Mouse (Mus musculus) mouse trophoblast stem cell (cell line): Measurements from ENCODE around the gene Zmat5.
"Not testable (repeated sequence)": the region's sequence is repeated elsewhere in the genome, so short reads cannot be mapped to it uniquely, and the experiment has no call there.

Experiments
- in situ Hi-C, 2 experiments: fragments of 300-500 bp; cut with MseI, MboI; formaldehyde crosslinking; loops; 2 replicates in 1 of 2; 3 replicates in 1 of 2; pipeline ENCODE4 v1.15.1; 2025

Zmat5 gene

DNA sequence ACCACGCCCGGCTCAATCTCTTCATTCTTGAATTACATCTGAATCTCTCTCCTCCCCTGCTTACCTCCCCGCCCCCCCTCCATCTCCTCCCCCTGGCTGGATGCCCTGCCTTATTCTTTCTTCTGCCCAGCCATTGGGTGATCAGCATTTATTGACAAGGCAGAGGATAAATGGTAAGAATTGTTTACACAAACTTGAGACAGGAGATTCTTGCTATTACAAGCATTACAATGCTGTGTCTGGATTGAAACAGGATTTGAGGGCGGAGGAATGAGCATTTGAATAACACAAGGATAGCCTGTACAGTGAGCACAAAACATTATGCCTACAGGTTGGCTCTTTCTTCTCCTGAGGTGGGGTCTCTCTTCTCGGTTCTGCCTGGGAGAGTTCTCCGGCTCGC, 14.1 kb upstream of the Zmat5 start:
- in situ Hi-C loops = no loop called here

DNA sequence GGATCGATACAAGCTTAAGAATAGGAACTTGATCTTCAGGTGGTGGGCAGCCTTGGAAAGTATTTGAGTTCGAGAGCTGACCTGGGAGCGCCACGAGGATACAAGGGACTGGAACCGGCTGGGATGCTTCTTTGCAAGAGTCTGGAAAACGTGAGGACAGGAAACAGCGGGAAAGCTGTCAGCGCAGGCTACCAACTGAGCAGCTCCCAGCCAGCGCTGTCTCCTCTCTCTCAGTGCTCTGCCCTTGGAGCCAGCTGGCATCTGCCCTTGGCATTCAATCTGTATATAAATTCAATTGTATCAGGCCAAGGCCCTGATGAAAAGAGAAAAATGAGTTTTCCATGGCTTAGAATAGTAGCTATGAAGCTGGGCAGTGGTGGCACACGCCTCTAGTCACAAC, 13.3 kb upstream of the Zmat5 start:
- in situ Hi-C loops = no loop called here

DNA sequence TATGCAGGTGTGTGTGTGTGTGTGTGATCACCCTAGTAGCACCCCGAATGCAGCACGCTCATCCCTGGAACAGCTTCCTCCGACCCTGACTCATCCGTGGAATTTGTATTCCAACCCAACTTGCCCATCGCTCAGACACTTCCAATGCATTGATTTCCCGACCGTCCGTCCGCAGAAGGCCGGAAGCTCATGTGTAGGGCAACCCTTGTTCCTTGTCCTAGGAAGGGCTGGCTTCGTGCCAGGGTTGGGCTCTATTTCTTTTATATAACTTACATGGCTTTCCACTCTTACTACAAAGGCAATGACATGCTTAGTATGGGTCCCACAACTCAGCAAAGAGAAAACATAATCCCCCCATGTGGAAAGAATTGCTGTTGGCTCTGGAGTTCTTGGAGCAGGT, 12.3 kb upstream of the Zmat5 start:
- in situ Hi-C loops = no loop called here

GRCm38 (mm10) chr11:4697043-4697983, 7.2 kb upstream of the Zmat5 start:
- in situ Hi-C loops = no loop called here

DNA sequence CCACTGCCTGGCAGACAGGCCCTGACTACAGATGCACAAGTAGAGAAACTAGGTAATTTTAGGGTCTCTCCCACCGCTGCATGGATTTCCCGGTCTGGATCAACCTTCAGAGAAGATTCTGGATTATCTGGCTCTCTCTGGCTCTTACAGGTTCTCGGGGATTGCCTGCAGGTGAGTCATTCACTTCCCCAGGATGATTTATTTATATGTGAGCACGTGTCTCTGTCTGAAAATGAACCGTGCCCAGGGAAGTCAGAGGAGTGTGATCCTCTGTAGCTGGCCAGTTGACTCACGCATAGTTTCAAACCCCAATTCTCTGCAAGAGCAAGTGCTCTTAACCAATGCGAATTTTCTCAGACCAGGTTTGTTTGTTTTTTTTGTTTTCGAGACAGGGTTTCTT, 3.8 kb upstream of the Zmat5 start:
- in situ Hi-C loops = no loop called here

GRCm38 (mm10) chr11:4703688-4704071, 798 bp upstream of the Zmat5 start:
- in situ Hi-C loops = no loop called here

- in situ Hi-C loops = no loop called here
Observed at GRCm38 (mm10) chr11:4705178-4705577, 700 bp downstream of the Zmat5 start.

DNA sequence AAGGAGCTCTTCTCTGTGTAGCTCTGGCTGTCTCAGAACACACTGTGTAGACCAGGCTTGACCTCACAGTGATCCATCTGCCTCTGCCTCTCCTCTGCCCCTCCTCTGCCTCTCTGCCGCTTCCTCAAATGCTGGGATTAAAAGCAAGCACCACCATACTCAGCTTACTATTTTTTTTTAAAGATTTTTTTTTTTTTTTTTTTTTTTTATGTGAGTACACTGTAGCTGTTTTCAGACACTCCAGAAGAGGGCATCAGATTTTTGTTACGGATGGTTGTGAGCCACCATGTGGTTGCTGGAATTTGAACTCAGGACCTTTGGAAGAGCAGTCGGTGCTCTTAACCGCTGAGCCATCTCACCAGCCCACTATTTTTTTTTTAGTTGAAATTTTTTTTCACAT, 5.7 kb downstream of the Zmat5 start:
- in situ Hi-C loops = not testable (repeated sequence)

- in situ Hi-C loops = no loop called here
Observed at GRCm38 (mm10) chr11:4712822-4713221, 8.3 kb downstream of the Zmat5 start.

- in situ Hi-C loops = no loop called here
Observed at GRCm38 (mm10) chr11:4714727-4715126, 10.2 kb downstream of the Zmat5 start.

DNA sequence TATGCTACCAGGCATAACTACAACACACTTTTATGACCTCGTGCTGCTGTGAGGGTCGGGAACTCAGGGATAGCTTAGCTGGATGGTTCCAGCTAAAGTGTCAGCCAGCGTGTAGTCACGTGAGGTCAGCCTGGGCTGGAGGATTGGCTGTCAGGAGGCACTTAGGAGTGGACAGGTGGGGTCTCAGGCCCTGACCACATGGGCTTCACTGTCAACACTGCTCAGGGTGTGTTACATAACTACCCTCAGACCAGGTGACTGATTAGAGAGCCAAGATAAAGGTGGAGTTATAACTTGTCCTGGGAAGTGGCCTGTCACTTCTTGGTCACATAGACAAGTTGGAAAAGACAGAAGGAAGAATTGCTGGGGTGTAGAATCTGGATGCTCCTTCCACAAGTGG, 11.1 kb downstream of the Zmat5 start:
- in situ Hi-C loops = no loop called here

GRCm38 (mm10) chr11:4716530-4717236, 12.2 kb downstream of the Zmat5 start:
- in situ Hi-C loops = no loop called here

DNA sequence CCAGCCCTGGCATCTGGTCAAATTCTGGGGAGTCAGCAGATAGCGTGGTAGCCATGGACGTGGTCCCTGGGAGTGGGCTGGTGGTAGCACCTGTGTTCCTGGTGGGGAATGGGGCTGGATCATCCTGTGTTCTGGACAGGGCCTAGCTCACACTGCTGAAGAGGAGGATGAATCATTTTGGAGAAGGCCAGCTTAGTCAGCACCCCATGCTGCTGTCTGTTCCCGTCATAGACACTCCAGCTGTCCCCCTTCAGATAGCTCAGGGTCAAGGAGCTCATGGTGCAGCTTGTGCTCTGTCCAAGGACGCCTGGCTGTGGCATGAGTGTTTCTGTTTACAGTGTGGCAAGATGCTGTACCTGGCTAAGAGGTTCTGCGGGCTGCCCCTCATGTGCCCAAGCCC, 14.1 kb downstream of the Zmat5 start:
- in situ Hi-C loops = no loop called here

- in situ Hi-C loops = no loop called here
Observed at GRCm38 (mm10) chr11:4719961-4720360, 15.5 kb downstream of the Zmat5 start.

DNA sequence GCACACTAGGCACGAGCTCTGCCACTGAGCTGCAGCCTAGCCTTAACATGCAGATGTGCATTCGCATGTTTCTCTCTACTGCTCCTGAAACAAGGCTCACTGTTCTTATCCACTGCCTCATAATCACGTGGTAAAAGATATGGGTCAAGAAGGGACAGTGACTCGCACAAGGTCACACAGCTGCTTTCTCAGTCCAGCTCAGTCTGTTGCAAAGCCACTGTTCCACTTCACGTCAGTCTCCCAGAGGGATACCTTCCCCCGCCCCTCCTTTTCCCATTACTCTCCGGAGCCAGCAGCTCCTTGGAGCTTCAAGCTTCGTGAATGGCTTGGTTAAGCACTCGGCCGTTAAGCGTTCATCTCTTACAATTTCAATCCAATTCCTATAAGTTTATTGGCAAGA, 15.9 kb downstream of the Zmat5 start:
- in situ Hi-C loops = no loop called here

DNA sequence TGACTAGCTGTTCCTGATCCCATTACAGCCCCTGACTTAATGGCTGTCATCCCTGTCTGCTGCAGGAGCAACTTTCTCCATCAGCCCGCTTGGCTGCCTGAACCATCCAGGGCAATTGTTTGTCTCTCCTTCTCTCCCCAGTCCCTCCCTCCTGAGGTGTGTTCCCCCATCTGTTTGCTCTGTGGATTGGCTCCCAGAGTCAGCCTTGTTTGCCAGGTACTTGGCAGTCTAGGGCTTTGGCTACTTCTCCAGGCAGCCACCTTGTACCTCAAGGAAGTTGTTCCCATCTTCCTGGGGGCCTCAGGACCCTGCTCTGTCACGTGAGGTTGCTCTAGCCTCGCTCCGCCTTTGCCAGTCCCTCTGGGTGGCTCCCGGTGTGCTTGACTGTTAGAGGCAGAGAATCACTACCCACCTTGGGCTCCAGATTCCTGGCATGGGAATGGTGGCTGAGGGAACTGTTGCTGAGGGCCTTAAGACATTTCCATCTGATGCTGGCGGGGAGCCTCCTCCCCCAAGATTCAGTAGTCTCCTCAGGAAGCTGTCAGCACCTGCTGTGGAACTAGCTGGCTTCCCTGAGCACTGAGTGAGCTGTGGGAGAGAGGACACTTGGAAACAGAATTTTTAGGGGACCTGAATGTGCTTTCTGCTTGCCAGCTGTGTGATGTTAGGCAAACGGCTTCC, 16.6 kb downstream of the Zmat5 start:
- in situ Hi-C loops = no loop called here

- in situ Hi-C loops = no loop called here
Observed at GRCm38 (mm10) chr11:4721728-4722127, 17.2 kb downstream of the Zmat5 start.

DNA sequence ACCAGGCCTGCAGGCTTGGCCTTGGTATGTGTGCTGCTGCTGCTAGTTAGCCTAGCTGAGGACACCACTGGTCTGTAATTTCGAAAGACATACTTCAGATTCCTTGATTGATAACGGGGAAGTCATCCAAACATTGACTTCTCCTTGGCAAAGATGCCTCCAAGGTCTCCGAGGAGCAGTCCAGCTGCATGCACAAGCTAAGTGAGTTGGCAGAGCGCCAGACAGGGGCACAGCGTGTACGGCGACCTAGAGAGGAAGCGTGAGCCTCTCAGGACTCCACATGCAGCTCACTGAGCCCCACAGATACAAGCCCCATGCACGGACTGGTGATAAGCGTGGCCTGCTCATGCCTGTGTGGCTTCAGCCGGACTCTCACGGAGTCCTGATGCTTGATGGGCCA, 25.1 kb downstream of the Zmat5 start:
- in situ Hi-C loops = no loop called here

- in situ Hi-C loops = no loop called here
Observed at GRCm38 (mm10) chr11:4730096-4730495, 25.6 kb downstream of the Zmat5 start.

- in situ Hi-C loops = no loop called here
Observed at GRCm38 (mm10) chr11:4730913-4731312, 26.4 kb downstream of the Zmat5 start.

DNA sequence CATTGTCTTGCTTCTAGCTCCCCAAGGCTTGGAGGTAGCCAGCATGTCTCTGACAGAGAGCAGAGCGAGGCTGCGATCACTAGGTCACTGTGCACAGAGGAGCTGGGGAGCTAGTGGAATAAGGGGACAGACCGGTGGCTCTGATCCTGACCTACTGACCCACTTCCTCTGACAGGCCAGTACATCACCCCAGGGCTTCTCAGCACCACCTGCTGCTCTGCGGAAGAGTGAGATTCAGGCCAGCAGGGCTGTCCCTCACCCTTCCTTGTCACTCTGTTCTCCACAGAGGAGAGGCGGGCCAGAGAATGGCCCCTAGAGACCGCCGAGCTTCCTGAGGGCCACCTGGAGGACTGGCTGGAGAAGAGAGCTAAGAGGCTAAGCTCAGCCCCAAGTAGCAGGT, 27.3 kb downstream of the Zmat5 start:
- in situ Hi-C loops = no loop called here

DNA sequence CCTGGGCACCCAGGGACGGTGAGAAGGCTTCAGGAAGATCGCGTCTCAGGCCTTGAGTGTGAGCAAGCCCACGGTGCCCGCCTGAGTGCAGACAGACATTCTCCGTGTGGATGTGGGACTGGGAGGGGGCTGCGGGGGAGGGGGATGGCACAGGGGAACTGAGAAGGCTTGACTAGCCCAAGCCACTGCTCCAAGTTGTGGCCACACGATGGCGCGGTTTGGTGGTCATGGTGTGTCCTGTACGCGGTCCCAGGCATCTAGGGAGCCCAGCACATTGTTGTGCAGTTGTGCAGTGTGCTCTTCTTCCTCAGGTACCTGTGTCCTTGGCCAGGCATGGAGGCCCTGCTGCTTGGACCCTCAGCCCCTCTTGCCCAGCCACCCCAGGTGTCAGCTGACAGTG, 29.7 kb downstream of the Zmat5 start:
- in situ Hi-C loops = no loop called here

DNA sequence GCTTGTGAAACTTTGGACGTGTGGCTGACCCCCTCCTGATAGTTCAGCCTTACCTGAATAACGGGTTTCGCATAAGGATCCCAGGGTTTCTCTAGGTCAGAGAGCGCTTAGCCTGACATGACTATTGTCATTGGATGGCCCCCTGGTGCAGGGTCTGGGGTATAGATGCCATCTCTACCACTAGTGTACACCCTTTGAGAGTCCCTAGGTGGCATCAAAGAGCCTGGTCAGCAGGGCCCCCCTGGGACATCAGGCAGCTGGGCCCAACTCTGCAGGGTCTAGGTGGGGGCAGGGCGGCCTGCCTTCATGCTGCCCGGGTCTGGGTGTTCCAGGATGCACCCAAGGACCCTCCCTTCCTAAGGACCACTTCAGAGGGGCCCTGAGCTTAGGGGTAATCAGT, 31.9 kb downstream of the Zmat5 start:
- in situ Hi-C loops = no loop called here
